Mouse (Mus musculus) MEL (cell line): ENCODE data around the gene Wasf2. TPM values are rescaled to one million over a fixed set of nuclear protein-coding genes. Genes with fewer than 3 reads are reported as not detected.
A peak's percentile ranks its signal among the peaks of the same experiment; 100 is the strongest.

ENCODE experiments used
- DNase-seq: peaks from one replicate; pipeline ENCODE4 v3.0.0; 2011; ENCODE audit warnings: low read depth, low spot score
- H3K27ac ChIP-seq: 2 replicates; pipeline ENCODE4 v1.5.1; 2012; ENCODE audit warnings: low read depth, mild to moderate bottlenecking, control low read depth, low read length, moderate library complexity; ENCODE audit not compliant: control insufficient read depth
- H3K27me3 ChIP-seq, 2 experiments: fragments of 150-350 bp in 1 of 2; sonication (generic) in 1 of 2; 2 replicates each; pipeline ENCODE4 v1.6.1; 2012; ENCODE audit warnings: low read length in 2 of 2, mild to moderate bottlenecking in 2 of 2, improper control_type of control experiment in 1 of 2, moderate library complexity in 1 of 2; ENCODE audit not compliant: insufficient read depth in 2 of 2, control insufficient read depth in 1 of 2
- H3K36me3 ChIP-seq, 2 experiments: 2 replicates each; pipeline ENCODE4 v1.6.1; 2012 to 2014; ENCODE audit warnings: low read length in 2 of 2, improper control_type of control experiment in 1 of 2, inconsistent platforms in 1 of 2, mild to moderate bottlenecking in 1 of 2; ENCODE audit not compliant: insufficient read depth in 2 of 2, control insufficient read depth in 1 of 2
- H3K4me1 ChIP-seq, 2 experiments: fragments of 150-350 bp in 1 of 2; sonication (generic) in 1 of 2; 2 replicates each; pipeline ENCODE4 v1.6.1; 2012; ENCODE audit warnings: low read length in 2 of 2, improper control_type of control experiment in 1 of 2, mild to moderate bottlenecking in 1 of 2; ENCODE audit not compliant: insufficient read depth in 2 of 2, control insufficient read depth in 1 of 2
- H3K4me3 ChIP-seq, 2 experiments: fragments of 150-350 bp in 1 of 2; sonication (generic) in 1 of 2; 2 replicates each; pipeline ENCODE4 v1.5.1; 2012; ENCODE audit warnings: low read depth in 2 of 2, low read length in 2 of 2, mild to moderate bottlenecking in 2 of 2, moderate library complexity in 2 of 2, control low read depth in 1 of 2, improper control_type of control experiment in 1 of 2; ENCODE audit not compliant: control insufficient read depth in 1 of 2, insufficient read depth in 1 of 2
- H3K79me2 ChIP-seq: 2 replicates; pipeline ENCODE4 v1.6.1; 2012; ENCODE audit warnings: mild to moderate bottlenecking, low read length, moderate library complexity; ENCODE audit not compliant: control insufficient read depth, poor library complexity, insufficient read depth
- H3K9ac ChIP-seq: 2 replicates; pipeline ENCODE4 v1.6.1; 2012; ENCODE audit warnings: low read depth, mild to moderate bottlenecking, control low read depth, low read length, moderate library complexity; ENCODE audit not compliant: control insufficient read depth, poor library complexity, severe bottlenecking
- H3K9me3 ChIP-seq: fragments of 150-350 bp; sonication (generic); replicated peaks from 2 replicates; pipeline ENCODE4 v1.6.1; 2012; ENCODE audit warnings: mild to moderate bottlenecking, low read length, improper control_type of control experiment, moderate library complexity; ENCODE audit not compliant: insufficient read depth
- CHD2 ChIP-seq: IDR thresholded peaks from 2 replicates; pipeline ENCODE4 v1.6.1; 2011; ENCODE audit warnings: low read length, improper control_type of control experiment
- CTCF ChIP-seq, 3 experiments: IDR thresholded peaks in 2 of 3; conservative IDR thresholded peaks in 1 of 3; 2 replicates each; pipeline ENCODE4 v1.5.1; 2011 to 2012; ENCODE audit warnings: low read length in 3 of 3, low read depth in 2 of 3, mild to moderate bottlenecking in 2 of 3, improper control_type of control experiment in 1 of 3, inconsistent platforms in 1 of 3, mixed read lengths in 1 of 3, moderate library complexity in 1 of 3; ENCODE audit not compliant: control insufficient read depth in 1 of 3, insufficient read depth in 1 of 3, poor library complexity in 1 of 3, severe bottlenecking in 1 of 3
- E2F4 ChIP-seq: IDR thresholded peaks from 2 replicates; pipeline ENCODE4 v1.6.1; 2011; ENCODE audit warnings: low read depth, low read length, improper control_type of control experiment, borderline replicate concordance
- ELF1 ChIP-seq: IDR thresholded peaks from 2 replicates; pipeline ENCODE4 v1.6.1; 2014; ENCODE audit warnings: low read depth, mild to moderate bottlenecking, inconsistent platforms, low read length, improper control_type of control experiment, moderate library complexity
- ETS1 ChIP-seq: IDR thresholded peaks from 2 replicates; pipeline ENCODE4 v1.6.1; 2012; ENCODE audit warnings: low read depth, mild to moderate bottlenecking, inconsistent platforms, low read length, improper control_type of control experiment, moderate library complexity
- HCFC1 ChIP-seq: IDR thresholded peaks from 2 replicates; pipeline ENCODE4 v1.6.1; 2012; ENCODE audit warnings: low read depth, mild to moderate bottlenecking, inconsistent platforms, low read length, improper control_type of control experiment, moderate library complexity
- MAX ChIP-seq: IDR thresholded peaks from 2 replicates; pipeline ENCODE4 v1.6.1; 2011; ENCODE audit warnings: low read length, improper control_type of control experiment
- MYC ChIP-seq: IDR thresholded peaks from 2 replicates; pipeline ENCODE4 v1.6.1; 2011; ENCODE audit warnings: low read depth, mild to moderate bottlenecking, low read length, improper control_type of control experiment, moderate library complexity
- NRF1 ChIP-seq: IDR thresholded peaks from 2 replicates; pipeline ENCODE4 v1.6.1; 2014; ENCODE audit warnings: low read depth, mild to moderate bottlenecking, inconsistent platforms, low read length, improper control_type of control experiment, moderate library complexity; ENCODE audit not compliant: poor library complexity, insufficient read depth, severe bottlenecking
- TAL1 ChIP-seq: IDR thresholded peaks from 2 replicates; pipeline ENCODE4 v1.6.1; 2012; ENCODE audit warnings: mild to moderate bottlenecking, inconsistent platforms, low read length, moderate library complexity, mixed read lengths
- USF1 ChIP-seq: IDR thresholded peaks from 2 replicates; pipeline ENCODE4 v1.6.1; 2014; ENCODE audit warnings: low read depth, mild to moderate bottlenecking, inconsistent platforms, low read length, improper control_type of control experiment, moderate library complexity
- USF2 ChIP-seq, 2 experiments: IDR thresholded peaks; 2 replicates each; pipeline ENCODE4 v1.6.1; 2011 to 2012; ENCODE audit warnings: improper control_type of control experiment in 2 of 2, low read length in 2 of 2, borderline replicate concordance in 1 of 2, inconsistent platforms in 1 of 2, low read depth in 1 of 2, mild to moderate bottlenecking in 1 of 2; ENCODE audit not compliant: insufficient read depth in 1 of 2
- polyA plus RNA-seq, 2 experiments: library from polyadenylated mRNA; stranded (reverse) in 1 of 2; unstranded in 1 of 2; fragments of >175 nt in 1 of 2; fragments of >200 nt in 1 of 2; gene quantifications; 2 replicates each; pipeline versions ENCODE4 v1.2.1 to v1.2.4; 2012; ENCODE audit warnings: low replicate concordance in 2 of 2, low read depth in 1 of 2; ENCODE audit not compliant: insufficient read length in 2 of 2, insufficient read depth in 1 of 2, missing spikeins in 1 of 2
- total RNA-seq: library from RNA; depleted of rRNA; stranded (reverse); fragments of 300-350 nt; gene quantifications from 2 replicates; pipeline ENCODE4 v1.2.3, GENCODE M21; 2012

Wasf2 gene
- total and polyA plus RNA-seq, 3 experiments, result 16.4 to 53.7 TPM; not detected in 1

GRCm38 (mm10) chr4:133090720-133091458 lies 39.4 kb upstream of the Wasf2 start:
- TF ChIP-seq USF2 (IDR thresholded peaks at IDR 0.05; ENCODE audit: borderline replicate concordance in 1 of 2, insufficient read depth in 1 of 2, low read depth in 1 of 2, low read length in 2 of 2), result no peak
- TF ChIP-seq TAL1, result no peak
- no peak for TF ChIP-seq USF1
- no peak for TF ChIP-seq CHD2
- TF ChIP-seq MAX, result peak; percentile 16; the same call in 1 of the 2 replicates
- TF ChIP-seq ETS1, result no peak
- TF ChIP-seq, all 39 proteins: peak for 1
- H3K9me3 ChIP-seq, result no peaks in the 10 kb centered on the region
- peaks cover 0 to 7% of the 10 kb centered on the region in 2 experiments; a peak in 3 of 4 replicates for H3K4me1 ChIP-seq
- H3K27ac ChIP-seq, result no peak overlapping the region
- H3K27me3 ChIP-seq, result peaks cover 0 to 3% of the 10 kb centered on the region in 2 experiments; a peak in 2 of 4 replicates
- no peak overlapping the region for H3K9ac ChIP-seq
- no peak for DNase-seq
- no peaks in the 10 kb centered on the region for H3K79me2 ChIP-seq
- H3K36me3 ChIP-seq, result peaks cover 0 to 3% of the 10 kb centered on the region in 2 experiments; a peak in 1 of 4 replicates
- no peak overlapping the region for H3K4me3 ChIP-seq

DNA sequence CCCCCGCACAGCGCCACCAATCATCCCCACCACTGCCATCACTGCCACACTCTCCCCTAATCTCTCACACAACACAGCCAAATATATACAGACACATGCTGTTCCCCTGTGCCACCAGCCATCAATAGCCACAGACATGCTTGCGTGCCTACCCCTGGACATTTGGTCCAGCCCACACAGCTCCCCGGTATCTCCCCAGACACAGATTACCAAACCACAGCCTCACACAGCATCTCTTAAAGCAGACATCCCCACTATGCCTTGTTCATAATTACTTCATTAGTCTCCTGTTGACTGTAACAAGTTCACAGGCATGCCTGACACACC lies 38.9 kb upstream of the Wasf2 start:
- no peak overlapping the region for H3K27ac ChIP-seq
- H3K9ac ChIP-seq, result no peak overlapping the region
- H3K36me3 ChIP-seq, result peaks cover 0 to 3% of the 10 kb centered on the region in 2 experiments; a peak in 1 of 4 replicates
- DNase-seq, result no peak
- no peaks in the 10 kb centered on the region for H3K79me2 ChIP-seq
- peaks cover 0 to 7% of the 10 kb centered on the region in 2 experiments; a peak in 3 of 4 replicates for H3K4me1 ChIP-seq
- no peak for TF ChIP-seq HCFC1
- peaks cover 0 to 3% of the 10 kb centered on the region in 2 experiments; a peak in 2 of 4 replicates for H3K27me3 ChIP-seq
- no peak overlapping the region for H3K4me3 ChIP-seq
- no peaks in the 10 kb centered on the region for H3K9me3 ChIP-seq

DNA sequence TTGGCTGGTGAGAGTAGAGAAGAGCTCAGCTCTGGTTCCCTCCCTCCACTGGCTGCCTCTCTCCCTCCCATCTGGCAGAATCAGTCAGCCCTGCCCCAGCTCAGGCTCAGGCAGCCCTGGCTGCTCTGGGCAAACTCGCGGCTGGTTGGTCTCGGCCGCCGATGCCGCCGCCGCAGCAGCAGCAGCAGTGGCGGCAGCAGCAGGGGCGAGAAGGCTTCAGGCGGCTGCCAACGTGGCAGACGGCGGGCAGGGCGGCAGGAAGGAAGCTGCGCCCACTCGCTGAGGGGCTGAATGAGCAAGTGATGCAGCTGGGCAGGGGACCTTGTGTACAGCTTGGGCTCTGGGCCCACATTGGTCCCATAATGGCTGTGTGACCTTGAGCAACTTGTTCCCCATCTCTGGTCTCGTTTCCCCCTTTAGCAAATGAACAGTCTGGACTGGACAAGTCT lies 37.8 kb upstream of the Wasf2 start:
- H3K4me3 ChIP-seq, result no peak overlapping the region; a peak in 1 of 4 replicates
- H3K36me3 ChIP-seq, result peaks cover 0 to 3% of the 10 kb centered on the region in 2 experiments; a peak in 1 of 4 replicates
- no peaks in the 10 kb centered on the region for H3K79me2 ChIP-seq
- peaks cover 0 to 7% of the 10 kb centered on the region in 2 experiments; a peak in 3 of 4 replicates for H3K4me1 ChIP-seq
- TF ChIP-seq E2F4 (no peak), MYC (no peak), ELF1 (no peak), USF1 (no peak), NRF1 (no peak), CTCF (IDR thresholded peaks at IDR 0.05 in 2 of 3, conservative IDR thresholded peaks at IDR 0.05 in 1 of 3; ENCODE audit: control insufficient read depth in 1 of 3, insufficient read depth in 1 of 3, low read depth in 2 of 3, low read length in 3 of 3, poor library complexity in 1 of 3, severe bottlenecking in 1 of 3) (no peak), CHD2 (no peak)
- peaks cover 0 to 3% of the 10 kb centered on the region in 2 experiments; a peak in 2 of 4 replicates for H3K27me3 ChIP-seq
- no peak for DNase-seq
- H3K9ac ChIP-seq, result peak overlapping the region; percentile 27; the same call in 1 of the 2 replicates
- H3K27ac ChIP-seq, result no peak overlapping the region
- H3K9me3 ChIP-seq, result no peaks in the 10 kb centered on the region
